Mouse (Mus musculus): ENCODE measurements around the gene Tcaf2.
A peak's percentile ranks its signal among the peaks of the same experiment; 100 is the strongest.

The Tcaf2 gene

DNA sequence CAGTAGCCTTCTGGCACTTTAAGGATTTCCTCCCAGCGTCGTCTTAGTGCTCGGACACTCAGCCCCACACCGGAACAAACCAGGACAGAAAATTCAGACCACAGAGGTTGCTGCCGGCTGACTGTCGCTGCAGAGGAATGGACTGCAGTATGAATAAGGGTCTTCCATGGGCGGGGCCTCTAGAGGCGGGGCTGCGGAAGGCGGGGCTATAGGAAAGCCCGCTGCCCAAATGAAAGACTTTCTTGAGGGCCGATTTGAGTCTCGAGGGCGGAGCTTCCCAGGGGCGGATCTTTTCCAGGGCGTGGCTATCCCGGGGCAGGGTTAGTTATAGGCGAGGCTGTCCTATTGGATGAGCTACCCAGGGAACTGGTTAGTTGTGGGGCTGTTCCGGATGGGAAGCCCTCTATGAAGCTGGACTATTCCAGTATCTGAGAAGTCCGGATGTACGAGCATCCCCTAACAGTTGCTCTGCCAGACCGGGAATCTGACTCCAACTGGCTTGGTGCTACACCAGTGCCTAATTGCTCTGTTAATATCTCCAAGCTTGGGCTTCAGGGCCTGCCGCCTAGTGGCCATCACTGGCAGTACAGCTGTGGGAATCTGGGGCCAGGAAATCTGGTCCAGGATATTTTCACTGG, at the start of gene Tcaf2:
Gene Tcaf2 (minus strand): TSS at position 343 of the 638 bp plus-strand sequence.
- DNase-seq (ENCODE audit: low read depth, low spot score) = peak; percentile 76

DNA sequence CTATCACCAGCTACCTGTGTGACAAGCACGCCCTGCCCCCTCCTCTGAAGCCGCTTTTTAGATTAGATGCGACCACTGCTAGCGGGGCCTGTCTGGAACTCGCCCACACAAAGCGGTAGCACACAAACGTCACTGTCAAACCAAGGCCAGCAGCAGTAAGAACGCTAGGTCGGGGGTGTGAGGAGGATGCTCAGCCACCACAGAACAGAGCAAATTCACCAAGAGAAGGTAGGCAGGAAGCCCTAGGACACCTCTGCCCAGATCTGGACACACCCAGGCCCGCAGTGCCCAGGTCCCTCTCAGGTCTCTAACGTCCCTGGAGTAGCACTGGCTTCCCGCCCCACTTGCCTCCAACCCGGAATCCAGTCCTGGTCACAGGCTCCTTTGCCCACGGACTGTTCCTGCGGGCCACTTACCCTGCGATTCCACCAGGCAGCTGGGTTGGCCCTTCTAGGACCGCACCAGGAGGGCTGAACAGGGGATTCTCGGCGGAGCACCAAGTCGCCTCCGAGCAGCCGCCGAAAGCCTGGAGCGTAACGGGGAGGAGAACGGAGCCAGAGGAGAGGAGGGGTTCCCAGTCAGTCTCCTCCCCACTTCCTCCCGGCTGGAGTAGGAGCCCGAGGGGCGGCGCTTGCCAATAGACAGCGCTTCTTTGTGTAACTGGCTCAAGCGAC, 47.6 kb upstream of the Tcaf2 start:
- DNase-seq (ENCODE audit: low read depth, low spot score) = peak; percentile 96

- DNase-seq (ENCODE audit: low read depth, low spot score) = peak; percentile 94
Measured at GRCm38 (mm10) chr6:42692154-42692516, 47.1 kb upstream of the Tcaf2 start.

DNA sequence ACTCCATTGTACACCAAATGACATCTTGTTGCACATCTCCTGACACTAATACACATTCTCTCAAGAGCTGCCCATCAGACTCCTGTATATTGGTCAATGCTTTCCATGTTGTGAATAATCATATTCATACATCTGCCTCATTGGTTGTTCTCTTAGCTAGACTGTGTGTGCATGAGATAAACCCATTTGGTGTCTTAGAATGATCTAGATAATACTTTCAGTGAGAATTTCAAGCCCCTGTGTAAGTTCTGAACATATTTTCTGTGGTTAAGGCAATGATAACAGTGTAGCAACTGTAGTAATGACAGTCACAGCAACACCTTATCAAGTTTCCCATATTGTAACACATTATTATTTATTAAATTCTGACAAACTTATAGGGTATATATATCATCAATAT, 44.7 kb upstream of the Tcaf2 start:
- no peak for DNase-seq (ENCODE audit: low read depth, low spot score)

DNA sequence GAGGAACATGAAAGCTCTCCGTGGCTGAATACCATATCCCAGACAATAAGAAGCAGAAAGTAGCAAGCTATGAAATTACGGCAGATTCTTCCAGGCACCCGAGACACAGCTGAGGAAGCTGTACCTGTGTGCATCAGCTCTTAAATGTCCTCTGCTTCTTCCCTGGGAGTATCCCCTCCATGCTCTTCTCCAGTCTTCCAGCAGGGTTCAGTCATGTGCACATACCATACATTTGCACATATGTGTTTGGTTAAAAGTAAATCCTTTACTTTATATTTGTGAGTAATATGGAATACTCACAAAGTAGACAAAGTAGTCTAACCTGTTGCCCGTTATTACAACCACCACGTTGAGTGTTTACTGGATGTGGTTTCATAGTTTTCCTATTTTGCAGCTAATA, 42.9 kb upstream of the Tcaf2 start:
- no peak for DNase-seq (ENCODE audit: low read depth, low spot score)

- DNase-seq (ENCODE audit: low read depth, low spot score) = peak; percentile 82
Measured at GRCm38 (mm10) chr6:42680077-42680476, 35.0 kb upstream of the Tcaf2 start.

GRCm38 (mm10) chr6:42676011-42676410, 31.0 kb upstream of the Tcaf2 start:
- DNase-seq (ENCODE audit: low read depth, low spot score) = no peak

- DNase-seq (ENCODE audit: low read depth, low spot score) = no peak
Measured at GRCm38 (mm10) chr6:42671767-42672166, 26.7 kb upstream of the Tcaf2 start.

DNA sequence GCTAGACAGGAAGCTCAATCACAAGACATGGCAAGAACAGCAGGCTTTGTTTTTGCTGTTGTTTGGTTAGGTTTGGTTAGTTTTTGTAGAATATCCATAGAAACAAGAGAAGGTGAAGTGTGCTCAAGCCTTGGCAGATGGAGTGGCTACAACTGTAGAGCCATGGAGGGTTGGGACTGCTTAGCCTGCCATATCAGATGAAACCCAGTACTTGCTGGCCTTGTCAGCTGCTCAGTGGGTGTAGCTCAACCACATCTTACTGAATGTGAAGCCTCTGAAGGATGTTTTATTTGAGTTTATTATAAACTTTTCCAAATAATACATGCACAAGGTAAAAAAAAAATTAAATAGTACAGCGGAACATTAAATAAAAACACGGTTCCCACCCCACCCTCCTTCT, 22.7 kb upstream of the Tcaf2 start:
- DNase-seq (ENCODE audit: low read depth, low spot score) = no peak

- no peak for DNase-seq (ENCODE audit: low read depth, low spot score)
Measured at GRCm38 (mm10) chr6:42661739-42662138, 16.7 kb upstream of the Tcaf2 start.

- no peak for DNase-seq (ENCODE audit: low read depth, low spot score)
Measured at GRCm38 (mm10) chr6:42634393-42634792, 10.7 kb downstream of the Tcaf2 start.

DNA sequence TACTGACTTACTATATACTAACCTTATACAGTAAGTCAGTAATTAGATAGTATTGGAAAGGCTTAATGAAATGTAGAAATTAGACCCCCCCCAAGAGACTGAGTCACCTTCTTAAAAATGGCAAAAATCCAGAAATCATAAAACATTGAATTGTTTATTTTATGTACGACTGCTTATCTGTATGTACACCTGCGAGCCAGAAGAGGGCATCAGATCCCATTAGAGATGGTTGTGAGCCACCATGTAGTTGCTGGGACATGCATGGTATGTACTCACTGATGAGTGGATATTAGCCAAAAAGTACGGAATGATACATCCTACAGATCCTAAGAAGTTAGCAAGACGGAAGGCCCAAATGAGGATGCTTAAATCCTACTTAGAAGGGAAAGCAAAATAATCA, 13.7 kb downstream of the Tcaf2 start:
- peak; percentile 10 for DNase-seq (ENCODE audit: low read depth, low spot score)

GRCm38 (mm10) chr6:42616904-42617303, 28.1 kb downstream of the Tcaf2 start:
- DNase-seq (ENCODE audit: low read depth, low spot score) = no peak

- DNase-seq (ENCODE audit: low read depth, low spot score) = peak; percentile 51
Measured at GRCm38 (mm10) chr6:42612218-42612617, 32.8 kb downstream of the Tcaf2 start.

- peak; percentile 8 for DNase-seq (ENCODE audit: low read depth, low spot score)
Measured at GRCm38 (mm10) chr6:42610954-42611522, 34.0 kb downstream of the Tcaf2 start.

DNA sequence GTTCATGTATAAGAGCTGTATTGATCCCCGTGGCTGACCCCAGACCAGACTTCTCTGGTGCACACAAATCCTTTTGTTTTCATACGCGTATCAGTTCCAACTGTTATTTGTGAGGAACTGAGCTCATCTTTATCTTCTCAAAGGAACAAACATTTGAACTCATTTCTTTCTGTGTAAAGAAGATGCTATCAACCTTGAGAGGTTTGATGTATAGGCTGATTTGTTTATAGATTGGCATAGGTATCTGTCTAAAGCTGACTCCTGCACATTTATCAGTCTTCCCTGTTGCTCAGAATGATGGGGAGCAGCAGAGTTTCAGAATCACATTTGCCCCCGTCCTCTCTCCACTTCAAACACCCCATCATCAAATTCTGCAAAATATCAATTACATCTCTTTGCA, 47.5 kb downstream of the Tcaf2 start, which contains the start of gene Tcaf3:
Gene Tcaf3 (minus strand): TSS at position 101 of the 400 bp plus-strand sequence.
- DNase-seq (ENCODE audit: low read depth, low spot score) = no peak

DNA sequence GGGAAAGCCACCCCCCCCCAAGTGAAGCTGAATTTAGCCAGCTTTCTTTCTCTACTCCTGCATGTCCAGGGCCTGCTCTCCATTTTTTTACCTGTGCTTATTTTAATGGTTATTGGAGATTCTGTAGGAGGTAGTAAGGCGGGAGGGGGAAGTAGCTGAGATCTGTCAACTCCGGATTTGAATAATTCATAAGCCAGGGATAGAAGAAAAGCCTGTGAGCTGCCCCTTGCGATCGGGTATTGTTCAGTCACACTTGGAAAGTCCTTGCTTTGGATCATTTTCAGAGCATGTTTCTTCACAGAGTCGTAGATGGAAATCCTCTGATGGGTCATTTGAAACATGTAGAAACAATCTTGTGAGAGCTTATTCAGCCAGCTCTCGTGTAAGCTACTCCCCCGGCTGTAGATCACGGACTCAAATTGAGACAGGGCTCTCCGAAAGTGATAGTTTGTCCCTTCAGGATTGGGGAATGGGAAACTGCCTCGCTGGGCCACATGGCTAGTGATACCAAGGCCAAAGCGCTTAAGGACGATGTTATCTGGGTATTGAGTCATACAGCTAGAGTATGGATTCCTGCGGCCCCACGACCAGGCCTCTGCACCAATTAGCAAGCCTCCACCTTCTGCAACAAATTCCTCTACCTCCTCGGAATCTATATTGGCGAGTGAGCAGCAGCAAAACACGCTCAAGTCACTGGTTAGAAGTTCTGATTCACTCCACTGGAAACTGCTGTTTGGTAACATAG, 51.7 kb downstream of the Tcaf2 start:
- no peak for DNase-seq (ENCODE audit: low read depth, low spot score)

DNA sequence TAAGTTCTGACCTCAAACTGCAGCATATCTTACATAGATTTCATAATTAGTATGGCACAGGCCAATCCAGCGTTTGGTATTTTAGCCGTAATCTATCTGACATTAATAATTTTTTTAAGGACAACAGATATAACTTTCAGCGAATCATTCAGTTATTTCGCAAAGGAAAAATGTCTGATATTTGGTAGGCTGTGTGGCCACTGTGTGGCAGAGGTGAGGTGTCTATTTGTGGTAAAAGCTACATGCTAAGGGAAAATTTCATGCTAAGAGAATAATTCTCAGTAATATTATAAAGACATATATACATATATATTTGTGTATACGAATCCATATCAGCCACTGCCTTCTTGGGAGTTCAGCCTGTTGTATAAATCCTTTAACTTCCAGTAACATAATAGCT, 58.5 kb downstream of the Tcaf2 start:
- DNase-seq (ENCODE audit: low read depth, low spot score) = no peak

DNA sequence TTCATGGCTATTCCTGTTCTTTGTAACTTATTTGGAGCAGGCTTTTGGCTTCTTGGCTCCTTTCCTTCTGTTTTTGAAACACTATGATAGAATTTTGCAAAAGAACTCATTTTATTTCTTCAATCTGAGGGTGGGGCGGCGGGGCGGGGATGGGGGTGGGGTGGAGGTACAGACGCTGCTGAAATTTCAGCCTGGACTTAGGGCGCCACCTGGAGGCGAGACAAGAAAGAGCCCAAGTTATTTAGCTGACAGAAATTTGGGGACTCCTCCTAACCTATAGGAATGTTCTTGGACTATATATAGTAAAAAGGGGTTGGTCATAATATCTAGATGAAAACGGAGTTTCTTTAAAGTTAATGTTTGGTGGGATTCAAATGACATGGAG, 61.6 kb downstream of the Tcaf2 start:
- peak; percentile 69 for DNase-seq (ENCODE audit: low read depth, low spot score)

- DNase-seq (ENCODE audit: low read depth, low spot score) = no peak
Measured at GRCm38 (mm10) chr6:42582741-42583487, 62.1 kb downstream of the Tcaf2 start.

GRCm38 (mm10) chr6:42578678-42579077, 66.4 kb downstream of the Tcaf2 start:
- peak; percentile 14 for DNase-seq (ENCODE audit: low read depth, low spot score)

GRCm38 (mm10) chr6:42577433-42577832, 67.6 kb downstream of the Tcaf2 start:
- DNase-seq (ENCODE audit: low read depth, low spot score) = no peak
